Mouse (Mus musculus) neutrophil, adult 5-6 weeks (primary cell): ENCODE data around the gene Tfip11. TPM values are rescaled to one million over a fixed set of nuclear protein-coding genes. Genes with fewer than 3 reads are reported as not detected.

Source experiments
- ATAC-seq: fragments of 151-379, 151-347 bp; 2 replicates; pipeline ENCODE4 v1.8.0; 2017; ENCODE audit warnings: mild to moderate bottlenecking, moderate TSS enrichment; ENCODE audit not compliant: insufficient number of reproducible peaks, poor library complexity, low FRiP score, severe bottlenecking; ENCODE audit errors: extremely low read depth
- total RNA-seq: library from RNA; stranded (forward); fragments of 200-1000 nt; gene quantifications from 2 replicates; pipeline ENCODE4 v1.2.3, GENCODE M21; 2017

The Tfip11 gene
- total RNA-seq, 1 experiment from 2014 or later = 34.3 TPM

DNA sequence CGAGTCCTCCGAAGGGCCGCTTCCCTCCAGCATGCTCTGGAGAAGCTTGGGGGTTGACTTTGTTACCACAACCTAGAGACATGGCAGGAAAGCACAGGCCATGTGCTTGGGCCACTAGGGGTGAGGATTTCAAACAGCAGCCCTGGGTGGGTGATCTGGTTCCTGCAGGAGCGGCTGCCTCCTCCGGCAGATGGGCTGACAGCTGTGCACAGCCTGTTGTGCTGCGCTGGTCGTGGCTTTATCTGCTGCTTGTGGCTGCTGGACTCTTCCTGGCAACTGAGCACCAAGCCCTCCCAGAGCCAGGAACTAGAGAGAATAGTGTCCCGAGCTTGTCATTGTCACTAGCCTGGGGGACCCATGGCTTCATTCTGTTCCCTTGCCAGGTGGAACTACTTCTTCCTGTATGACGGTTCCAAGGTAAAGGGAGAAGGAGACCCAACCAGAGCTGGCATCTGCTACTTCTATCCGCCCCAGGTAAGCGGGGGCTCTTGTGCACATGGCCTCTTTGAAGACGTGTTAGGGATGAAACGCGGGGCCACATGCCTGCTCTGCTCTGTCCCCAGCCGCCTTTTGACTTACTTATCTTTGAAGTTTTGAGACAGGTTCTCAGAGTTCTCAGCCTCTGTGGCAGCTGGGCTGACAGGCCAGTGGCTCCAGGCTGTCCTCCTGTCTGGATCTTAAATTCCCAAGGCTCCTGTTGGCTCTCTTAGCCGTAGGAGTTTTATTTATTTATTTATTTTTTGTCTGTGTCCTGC, 20.2 kb downstream of the Tfip11 start:
- ATAC-seq = no peak

DNA sequence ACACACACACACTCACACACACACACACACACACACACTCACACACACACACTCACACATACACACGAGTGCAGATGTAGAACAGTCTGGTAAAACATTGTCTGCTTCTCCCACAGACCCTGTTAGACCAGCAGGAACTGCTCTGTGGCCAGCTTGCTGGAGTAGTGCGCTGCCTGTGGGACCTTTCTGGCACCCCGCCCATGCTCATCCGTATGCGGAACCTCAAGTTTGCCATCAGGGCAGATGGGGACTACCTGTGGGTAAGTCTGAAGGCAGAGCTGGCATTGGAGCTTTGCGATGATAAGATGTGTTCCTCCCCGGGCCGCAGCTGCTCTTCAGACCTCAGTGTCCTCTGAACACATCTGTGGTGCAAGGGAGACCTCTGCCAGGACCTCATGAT, 23.0 kb downstream of the Tfip11 start:
- no peak for ATAC-seq

DNA sequence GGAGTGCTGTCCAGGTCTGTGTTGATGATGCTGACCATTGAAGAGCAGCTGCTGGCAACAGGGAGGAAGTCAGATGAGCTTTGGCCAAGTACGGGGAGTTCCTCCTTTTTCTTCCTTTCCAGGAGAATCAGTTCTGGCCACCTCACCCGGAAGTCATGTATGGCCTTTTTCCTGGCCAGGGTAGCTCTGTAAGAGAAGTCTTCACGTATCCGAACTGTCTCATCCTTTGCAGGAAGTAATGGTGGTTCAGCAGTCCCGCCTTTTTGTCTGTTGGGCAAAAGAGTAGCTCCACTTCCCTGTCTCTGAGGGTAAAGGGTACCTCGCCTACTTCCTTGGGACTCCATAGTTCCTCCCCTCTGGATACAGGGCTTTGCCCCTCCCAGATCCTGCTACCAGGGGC, 29.3 kb downstream of the Tfip11 start:
- ATAC-seq = no peak

DNA sequence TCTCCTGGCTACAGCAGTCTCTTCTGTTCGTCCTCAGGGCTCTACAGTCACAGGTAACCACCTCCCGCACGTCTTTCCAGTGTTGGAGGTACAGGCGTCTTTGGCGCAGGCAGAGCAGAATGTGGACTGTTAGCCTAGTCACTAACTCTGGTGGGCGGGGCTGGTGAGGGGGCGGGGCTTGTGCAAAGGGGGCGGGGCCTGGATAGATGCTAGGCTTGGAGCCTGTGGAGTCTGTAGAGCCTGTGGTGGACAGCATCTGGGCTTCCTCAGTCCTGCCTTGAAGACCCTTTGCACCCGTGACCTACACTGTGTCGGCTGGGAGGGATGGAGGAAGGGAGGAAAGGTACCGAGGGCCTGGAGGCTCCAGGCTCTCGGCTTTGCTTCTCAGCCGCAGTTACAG, 29.8 kb downstream of the Tfip11 start, which contains the start of gene Gm6583:
Gene Gm6583, minus strand, starts transcription at position 124 of the 400 bp plus-strand sequence.
- no peak for ATAC-seq

DNA sequence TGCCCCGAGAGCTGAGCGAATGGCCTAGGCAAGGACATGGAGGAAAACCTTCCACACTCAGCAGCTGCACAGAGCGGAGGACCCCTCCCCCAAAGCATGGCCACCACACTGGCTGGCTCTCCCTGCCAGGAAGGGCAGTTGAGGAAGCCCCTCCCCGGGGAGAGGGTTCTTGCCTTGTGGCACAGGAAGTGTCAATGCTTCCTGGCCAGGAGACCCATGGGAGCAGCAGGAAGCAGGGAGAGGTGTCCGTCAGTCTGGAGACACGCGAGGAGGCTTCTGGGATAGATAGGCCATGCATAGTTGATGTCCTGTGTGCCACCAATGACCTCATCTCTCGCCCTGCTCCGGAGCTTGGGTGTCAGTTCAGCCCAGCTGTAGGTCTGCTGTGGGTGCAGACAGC, 30.2 kb downstream of the Tfip11 start:
- ATAC-seq = no peak

DNA sequence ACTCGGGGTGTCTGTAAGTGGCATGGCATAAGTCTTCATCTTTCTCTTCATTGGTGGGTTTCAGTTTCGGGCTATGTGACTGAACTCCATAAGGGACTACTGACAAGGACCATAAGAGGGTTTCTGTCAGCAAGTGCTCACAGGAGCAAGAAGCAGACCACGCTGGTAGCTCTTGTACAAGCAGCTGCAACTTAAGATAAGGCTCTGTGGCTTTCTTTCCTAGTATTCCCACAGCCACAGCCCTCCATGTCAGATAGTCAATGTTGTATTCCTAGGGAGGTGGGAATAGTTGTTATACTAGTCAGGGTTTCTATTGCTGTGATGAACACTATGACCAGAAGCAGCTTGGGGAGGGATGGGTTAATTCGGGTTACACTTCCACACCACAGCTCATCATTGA, 33.4 kb downstream of the Tfip11 start:
- no peak for ATAC-seq

DNA sequence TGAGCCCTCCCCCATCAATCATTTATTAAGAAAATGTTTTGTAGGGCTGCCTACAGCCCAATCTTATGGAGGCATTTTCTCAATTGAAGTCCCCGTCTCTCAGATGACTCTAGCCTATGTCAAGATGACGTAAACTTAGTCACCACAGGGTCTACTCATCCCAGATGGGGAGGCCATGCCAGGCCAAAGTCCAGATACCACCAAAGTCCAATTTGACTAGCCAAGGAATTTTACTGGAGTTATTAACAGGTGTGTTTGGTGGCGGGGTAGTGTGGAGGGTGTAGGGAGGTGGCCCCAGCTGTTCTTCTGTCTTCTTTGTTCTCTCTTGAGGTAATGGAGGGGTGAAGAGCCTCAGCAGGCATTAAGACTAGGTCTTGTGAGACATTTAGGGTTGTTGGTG, 33.9 kb downstream of the Tfip11 start:
- no peak for ATAC-seq

DNA sequence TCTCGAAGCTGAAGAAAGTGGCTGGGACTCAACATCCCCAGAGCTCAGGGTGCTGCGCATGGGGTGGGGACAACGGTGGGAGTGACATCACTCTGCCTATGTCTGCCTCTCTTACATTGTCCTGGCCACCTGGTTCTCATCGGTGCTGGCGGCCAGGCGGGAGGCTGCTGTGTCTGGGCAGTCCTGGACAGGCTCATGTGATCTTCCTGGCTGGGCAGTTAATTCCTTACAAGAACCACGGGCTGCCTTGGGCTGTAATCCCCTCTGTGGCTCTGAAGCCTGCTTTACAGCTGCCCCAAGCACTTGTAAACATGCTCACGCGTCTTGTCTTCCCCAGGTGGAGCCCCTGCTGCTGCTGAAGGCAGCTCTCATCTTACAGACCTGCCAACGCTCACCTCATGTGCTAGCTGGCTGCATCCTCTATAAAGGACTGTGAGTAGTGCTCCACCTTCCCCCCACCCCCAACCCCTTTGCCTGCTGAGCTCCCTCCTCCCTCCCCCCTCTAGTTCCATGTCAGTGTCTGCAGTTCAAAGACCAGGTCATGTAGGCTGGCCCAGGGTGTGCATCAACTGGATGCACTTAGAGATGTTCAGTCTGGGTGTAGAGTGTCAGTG, 38.1 kb downstream of the Tfip11 start:
- no peak for ATAC-seq

DNA sequence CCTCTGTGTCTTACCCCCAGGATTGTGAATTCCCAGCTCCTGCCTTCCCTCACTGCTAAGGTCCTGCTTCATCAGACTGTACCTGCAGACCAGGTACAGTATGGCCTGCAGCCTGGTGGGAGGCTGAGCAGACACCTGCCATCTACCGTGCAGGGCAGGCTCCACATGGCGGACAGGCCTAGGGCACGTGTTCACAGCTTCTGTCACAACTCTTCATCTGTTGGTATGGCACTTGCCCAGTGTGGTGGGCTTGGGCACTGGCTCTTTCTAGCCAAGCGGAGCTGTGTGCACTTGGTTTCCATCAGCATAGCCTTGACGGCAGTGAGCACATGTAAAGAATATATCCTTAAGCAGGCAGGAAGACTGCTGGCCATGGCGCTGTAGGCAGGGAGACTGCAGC, 40.7 kb downstream of the Tfip11 start:
- ATAC-seq = no peak

DNA sequence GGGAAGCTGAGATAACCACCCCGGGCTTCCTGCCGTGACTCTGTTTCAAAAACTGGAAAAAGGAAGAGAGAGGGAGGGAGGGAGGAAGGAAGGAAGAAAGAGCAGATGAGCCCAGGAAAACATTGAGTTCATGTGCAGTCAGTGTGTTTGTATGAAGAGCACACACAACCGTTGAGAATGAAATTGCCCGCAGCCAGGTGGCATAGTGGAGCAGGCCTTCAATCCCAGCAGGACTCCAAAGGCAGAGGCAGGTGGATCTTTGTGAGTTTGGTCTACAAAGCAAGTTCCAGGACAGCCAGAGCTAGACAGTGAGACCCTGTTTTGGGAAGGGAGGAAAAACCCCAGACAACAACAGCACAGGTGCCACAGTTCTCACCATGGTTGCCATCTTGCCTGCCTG, 41.2 kb downstream of the Tfip11 start:
- no peak for ATAC-seq

DNA sequence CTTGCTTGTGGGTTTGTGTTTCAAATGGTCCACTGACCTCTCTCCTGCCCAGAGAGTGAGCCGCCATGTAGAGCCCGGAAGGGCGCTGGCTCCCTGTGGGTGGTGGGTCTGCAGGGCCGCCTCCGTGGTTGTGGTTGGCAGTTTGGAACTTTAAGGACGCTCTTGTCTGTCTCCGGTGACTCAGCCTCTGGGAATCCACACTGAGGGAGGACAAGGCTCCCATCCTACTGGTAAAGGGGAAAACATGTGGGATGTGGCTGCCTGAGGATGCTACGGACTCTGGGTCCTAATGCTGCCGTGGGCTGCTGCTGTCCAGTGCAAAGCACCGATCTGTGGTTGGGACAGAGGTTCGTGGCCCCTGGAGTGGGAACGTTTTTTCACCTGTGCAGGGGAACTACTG, 41.8 kb downstream of the Tfip11 start:
- ATAC-seq = no peak

DNA sequence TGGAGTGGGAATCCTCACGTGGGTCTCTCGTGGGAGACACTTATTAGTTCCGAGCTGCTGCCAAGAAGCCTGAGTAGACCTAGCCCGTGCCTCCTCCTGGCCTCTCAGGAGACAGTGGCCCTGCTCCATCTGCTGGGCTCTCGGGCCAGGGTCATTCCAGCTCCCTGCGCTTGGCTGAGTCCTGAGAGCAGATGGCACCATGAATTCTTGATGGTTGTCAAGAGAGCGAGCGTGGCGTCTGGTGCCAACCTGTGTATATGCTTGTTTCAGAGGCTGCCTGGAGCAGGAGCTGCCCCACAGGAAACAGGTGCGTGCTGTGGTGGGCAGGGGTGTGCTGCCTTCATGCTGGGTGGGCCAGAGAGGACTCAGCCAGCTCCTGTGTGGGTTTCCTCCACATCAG, 42.5 kb downstream of the Tfip11 start:
- ATAC-seq = no peak

DNA sequence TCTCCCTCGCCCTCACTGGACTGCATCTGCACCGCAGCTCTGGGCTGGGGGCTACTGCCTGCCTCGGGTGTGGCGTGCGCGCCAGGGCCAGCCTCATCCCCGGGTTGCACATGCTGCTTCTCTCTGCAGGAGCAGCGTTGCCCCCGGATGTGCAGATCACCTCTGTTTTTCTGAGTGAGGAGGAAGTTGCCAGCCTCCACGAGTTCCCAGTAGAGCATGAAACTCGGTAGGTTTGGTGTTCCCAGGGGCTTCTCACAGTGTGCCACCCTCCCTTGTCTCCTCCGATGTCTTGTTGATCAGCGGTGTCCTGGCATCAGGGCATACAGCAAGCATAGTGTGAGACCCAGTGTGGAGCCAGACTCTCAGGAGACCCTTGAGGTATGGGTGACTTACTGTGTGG, 43.2 kb downstream of the Tfip11 start:
- ATAC-seq = no peak

DNA sequence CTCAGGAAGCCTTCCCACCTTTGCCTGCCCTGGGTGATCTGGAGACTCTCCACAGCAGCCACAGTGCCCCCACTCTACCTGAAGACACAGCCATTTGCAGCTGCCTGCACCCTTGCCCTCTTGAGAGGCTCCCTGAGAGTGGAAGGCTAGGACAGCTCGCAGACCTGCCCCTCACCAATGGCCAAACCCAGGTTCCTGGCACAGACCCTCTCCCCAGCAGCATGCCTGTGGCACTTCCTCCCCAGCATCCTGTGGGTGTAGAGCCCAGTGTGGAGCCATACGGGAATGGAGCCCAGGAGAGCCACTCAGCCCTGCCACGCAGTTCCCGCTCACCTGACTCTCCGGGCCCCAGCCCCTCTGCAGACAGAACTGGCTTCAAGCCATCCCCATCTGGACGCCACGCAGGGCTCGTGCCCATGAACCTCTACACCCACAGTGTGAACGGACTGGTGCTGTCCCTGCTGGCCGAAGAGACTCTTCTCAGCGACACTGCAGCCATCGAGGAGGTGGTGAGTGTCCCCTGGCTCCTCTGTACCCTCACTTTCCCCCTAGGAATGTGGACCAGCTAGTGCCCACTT, 44.2 kb downstream of the Tfip11 start:
- ATAC-seq = no peak

DNA sequence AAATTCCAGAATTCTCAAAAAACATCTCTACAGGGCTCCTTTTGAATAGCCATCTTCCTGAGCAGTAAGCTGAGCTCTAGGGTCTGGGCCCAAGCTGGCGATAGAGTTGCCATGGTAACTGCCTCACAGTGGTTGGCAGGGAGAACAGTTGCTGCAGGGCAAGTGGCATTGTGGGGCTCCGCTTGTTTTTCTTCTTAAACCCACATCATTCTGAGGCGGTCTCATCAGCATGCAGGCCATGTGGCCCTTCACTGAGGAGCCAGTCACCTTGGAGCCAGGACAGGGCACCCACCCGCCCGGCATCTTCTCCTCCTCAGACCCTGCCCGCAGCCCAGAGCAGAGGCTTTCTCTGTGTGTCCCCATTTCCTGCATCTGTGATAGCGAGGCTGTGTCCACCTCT, 45.8 kb downstream of the Tfip11 start:
- no peak for ATAC-seq

DNA sequence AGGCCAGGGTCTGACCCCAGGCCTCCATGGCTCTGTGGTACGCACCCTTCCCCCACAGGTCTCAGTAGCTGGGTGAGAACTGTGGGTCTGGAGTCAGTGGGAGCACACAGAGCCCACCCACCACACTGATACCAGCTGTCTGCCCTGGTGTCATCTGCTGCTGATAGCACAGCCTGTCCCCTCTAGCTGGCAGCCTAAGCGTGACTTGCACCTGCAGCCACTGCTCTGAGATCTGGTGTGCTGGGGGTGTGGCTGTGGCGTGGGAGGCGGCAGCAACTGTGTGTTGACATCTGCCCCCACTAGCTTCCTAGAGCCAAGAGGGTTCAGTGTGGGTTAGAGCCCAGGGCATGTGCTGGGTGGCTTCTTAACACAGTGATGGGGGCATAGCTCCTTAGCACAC, 50.0 kb downstream of the Tfip11 start:
- no peak for ATAC-seq

DNA sequence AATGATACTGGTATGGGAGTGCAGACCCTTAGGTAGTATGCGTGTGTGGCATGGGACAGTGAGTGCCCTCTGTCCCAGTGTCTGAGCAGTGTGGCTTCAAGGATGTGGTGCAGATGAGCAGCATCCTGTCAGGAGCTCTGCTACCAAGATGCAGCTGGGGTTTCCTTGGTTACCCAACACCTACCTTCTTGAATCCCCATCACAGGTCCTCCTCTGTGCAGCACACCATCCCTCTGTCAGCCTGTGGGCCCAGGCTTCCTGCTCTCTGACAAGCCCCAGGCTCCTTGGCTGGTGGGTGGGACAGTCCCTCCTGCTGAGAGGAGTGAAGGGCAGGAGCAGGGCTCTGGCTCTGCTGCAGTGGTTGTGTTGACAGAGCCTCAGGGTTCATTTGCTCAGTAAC, 51.2 kb downstream of the Tfip11 start:
- no peak for ATAC-seq

DNA sequence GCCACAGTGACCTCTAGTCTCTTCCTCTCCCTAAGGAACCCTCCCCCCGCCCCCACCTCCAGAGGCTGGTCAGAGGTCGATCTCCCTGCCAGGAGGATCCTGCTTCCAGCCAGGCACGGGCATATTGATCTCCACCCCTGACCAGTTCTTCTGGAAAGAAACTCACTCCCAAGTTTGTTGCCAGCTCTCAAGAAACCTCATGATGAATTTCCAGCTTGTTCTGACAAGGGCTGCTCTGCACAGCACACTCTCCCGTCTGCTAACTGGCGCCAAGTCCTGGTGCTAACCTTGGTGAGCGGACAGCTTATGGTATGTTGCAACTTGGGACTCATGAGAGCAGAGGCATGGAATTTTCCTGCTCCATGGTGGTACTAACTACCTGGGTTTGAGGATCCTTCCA, 52.6 kb downstream of the Tfip11 start:
- no peak for ATAC-seq

DNA sequence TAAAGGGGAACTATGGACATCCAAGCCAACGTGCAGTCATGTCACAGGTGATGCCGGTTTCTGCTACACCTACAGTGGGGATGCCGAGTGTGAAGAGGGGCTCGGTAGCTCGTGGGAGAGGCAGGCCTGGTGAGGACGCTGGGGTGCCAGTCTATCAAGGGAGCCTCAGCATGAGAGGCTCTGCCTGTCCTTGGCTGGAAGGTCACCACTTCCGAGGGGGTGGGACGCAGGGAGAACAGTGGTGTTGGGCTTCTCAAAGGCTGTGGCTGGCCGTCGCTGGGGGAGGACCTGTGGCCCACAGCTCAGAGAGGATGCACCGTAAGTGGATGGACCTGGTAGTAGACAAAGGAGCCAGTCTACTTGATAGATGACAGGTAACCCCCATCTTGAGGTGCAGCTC, 55.0 kb downstream of the Tfip11 start:
- ATAC-seq = no peak

DNA sequence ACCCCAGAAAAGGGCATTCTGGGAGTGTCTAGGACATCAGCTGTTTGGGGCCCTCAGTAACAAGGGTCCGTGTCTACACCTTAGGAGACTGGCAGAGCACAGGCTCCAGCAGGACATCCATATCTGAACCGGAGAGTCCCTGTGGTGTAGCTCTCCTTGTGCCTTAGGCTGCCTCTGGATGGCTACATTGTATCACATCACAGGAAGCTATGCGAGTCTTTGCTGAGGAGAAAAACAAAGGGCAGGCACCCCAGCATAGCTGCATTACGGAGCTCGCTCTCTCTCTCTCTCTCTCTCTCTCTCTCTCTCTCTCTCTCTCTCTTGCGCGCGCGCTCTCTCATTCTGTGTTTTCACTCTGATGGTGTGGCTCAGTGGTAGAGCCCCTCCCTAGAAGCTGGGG, 55.9 kb downstream of the Tfip11 start:
- ATAC-seq = no peak
